Mouse (Mus musculus) gastrocnemius, adult 2 months (tissue): ENCODE results near the gene Cpd. TPM values are rescaled to one million over a fixed set of nuclear protein-coding genes. Genes with fewer than 3 reads are reported as not detected.
"Not testable (repeated sequence)": the region's sequence is repeated elsewhere in the genome, so short reads cannot be mapped to it uniquely, and the experiment has no call there.

Experiments
- DNase-seq: peaks from one replicate; pipeline ENCODE4 v3.0.0; 2022
- H3K27ac ChIP-seq: fragments of 200-600 bp; 2 replicates; pipeline ENCODE4 v1.8.1; 2022; ENCODE audit warnings: mild to moderate bottlenecking
- H3K4me3 ChIP-seq: fragments of 200-600 bp; 2 replicates; pipeline ENCODE4 v1.8.1; 2022; ENCODE audit warnings: mild to moderate bottlenecking, moderate library complexity
- CTCF ChIP-seq: fragments of 200-600 bp; IDR thresholded peaks from 2 replicates; pipeline ENCODE4 v1.8.1; 2022; ENCODE audit warnings: antibody characterized with exemption, mild to moderate bottlenecking, moderate library complexity
- intact Hi-C: fragments of 180-260 bp; cut with DNase I; formaldehyde crosslinking; loops from one replicate; pipeline ENCODE4 v1.15.1; 2025
- total RNA-seq, 2 experiments: library from RNA; stranded (reverse); gene quantifications; 2 replicates each; pipeline ENCODE4 v1.2.3; 2021

Gene Cpd
- total RNA-seq, 2 experiments from 2014 or later, result 25.7 to 30.5 TPM

DNA sequence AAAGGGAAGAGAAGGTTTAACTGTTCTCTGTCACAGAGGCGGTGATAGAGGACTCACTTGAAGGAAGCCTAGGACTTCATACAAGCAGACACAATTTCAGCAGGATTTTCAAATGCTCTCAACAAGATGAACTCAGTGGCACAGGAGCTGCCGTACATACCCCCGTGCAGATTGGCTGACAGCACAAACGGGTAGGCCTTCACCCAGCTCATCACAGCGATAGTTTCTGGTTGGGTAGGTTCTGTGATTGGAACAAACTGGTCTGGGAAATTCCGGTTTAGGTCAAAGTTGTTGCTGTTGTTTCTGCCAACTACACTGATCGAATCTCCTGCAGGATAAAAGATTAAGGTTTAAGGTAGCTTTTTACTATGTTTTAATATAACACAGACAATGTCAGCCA lies 38.3 kb downstream of the Cpd start:
- no peak for DNase-seq
- H3K4me3 ChIP-seq, result no peak overlapping the region
- TF ChIP-seq CTCF, result no peak
- H3K27ac ChIP-seq, result peak overlapping the region; percentile 28; the same call in 1 of the 2 replicates
- intact Hi-C loops, result no loop called here

DNA sequence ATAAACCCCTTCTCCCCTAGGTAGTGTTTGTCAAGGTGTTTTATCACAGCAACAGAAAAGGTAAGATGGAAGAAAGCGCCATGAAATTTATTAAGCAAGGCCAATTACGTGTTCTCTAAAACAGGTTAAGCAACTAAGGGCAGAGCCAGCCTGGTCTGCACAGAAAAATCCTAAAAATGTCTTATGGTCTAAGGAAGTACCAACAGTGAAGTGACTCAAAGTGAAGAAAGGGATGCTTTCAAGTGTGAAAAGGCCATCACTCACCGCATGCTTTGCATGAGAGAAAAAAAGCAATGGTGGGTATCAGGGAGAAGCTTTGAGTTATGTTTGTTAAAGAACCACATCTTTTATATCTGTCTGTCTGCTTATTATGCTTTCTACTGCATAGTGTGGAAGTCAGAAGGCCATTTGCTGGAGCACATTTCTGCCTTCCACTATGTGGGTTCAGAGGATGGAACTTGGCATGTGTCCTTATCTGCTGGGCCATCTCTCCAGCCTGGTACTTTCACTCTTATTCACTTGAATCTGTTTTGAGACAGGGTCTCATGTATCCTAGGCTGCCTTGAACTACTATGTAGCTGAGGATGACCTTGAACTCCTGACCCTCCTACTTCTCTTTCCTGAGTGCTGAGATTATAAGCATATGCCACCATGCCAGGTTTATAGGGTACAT lies 39.7 kb downstream of the Cpd start:
- no peak for TF ChIP-seq CTCF
- no peak for DNase-seq
- no peak overlapping the region for H3K4me3 ChIP-seq
- intact Hi-C loops, result no loop called here
- H3K27ac ChIP-seq, result no peak overlapping the region

DNA sequence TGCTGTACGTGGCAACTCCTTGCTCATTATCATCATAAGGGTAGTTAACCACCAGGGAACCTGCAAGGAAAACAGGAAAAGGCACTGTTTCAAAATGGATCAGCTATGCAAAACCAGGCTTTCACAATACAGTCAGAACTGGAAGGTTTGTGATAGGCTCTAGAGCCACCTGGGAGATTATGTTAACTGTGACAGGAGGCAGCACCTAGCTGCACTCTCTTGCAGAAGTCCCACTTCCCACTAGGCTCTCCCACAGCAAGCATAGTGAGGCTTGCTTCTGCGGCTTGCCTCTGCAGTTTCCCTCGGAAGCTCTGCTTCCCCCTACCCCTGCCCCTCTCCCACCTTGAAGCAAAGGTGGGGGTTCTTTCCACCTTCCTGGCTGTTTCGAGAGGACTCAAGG lies 40.8 kb downstream of the Cpd start:
- intact Hi-C loops, result no loop called here
- H3K27ac ChIP-seq, result no peak overlapping the region
- no peak for DNase-seq
- TF ChIP-seq CTCF, result no peak
- H3K4me3 ChIP-seq, result no peak overlapping the region

DNA sequence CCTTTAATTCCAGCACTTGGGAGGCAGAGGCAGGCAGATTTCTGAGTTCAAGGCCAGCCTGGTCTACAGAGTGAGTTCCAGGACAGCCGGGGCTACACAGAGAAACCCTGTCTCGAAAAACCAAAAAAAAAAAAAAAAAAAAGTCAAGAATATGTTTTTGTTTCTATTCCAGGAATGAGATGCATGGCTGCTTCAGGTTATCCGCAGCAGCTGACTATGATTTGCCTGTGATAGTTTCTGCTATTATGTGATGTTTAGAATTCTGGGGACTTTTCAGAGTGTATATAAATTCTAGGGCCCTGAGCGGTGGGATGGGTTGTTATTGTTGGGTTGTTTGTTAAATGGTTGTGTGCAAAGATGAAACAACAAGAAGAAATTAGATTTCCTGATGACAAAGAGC lies 41.7 kb downstream of the Cpd start:
- intact Hi-C loops, result not testable (repeated sequence)

DNA sequence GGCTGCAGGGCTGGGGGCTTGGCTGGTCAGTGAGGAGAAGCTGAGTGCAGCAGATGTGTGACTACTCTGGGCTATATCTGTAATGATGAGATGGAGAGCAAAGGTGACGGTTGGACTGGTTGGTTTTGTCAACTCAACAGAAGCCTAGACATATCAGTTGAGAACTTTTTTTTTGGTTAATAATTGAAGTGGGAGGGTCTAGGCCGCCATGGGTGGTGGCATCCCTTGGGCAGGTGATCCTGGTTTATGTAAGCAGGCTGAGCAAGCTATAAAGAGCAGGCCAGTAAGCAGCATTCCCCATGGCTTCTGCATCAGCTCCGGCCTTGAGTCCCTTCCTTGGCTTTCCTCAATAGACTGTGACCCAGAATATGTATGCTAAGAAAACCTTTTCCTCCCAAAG lies 43.6 kb downstream of the Cpd start:
- no peak for TF ChIP-seq CTCF
- intact Hi-C loops, result no loop called here
- no peak for DNase-seq
- H3K4me3 ChIP-seq, result no peak overlapping the region
- no peak overlapping the region for H3K27ac ChIP-seq

More for the DNA sequence above, 41.7 kb downstream of the Cpd start:
- not testable (repeated sequence) for H3K27ac ChIP-seq, H3K4me3 ChIP-seq, DNase-seq

DNA sequence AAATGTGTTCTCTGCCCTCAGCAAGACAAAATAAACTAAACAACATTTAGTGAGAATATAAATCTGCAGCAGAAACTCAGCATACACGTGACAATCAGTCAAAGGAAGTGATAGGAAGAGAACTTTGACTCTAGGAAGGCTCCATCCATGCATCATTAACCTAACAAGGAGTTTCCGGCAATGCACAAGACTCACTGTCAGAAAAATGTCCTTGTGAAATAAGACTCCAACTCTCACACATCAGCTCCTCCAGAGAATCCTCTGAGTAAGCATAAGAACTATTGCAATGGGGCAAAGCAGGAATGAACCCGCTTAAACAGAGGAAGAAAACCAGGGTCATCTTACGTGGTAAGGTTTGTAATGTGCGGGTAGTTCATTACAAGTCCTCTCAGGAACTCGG lies 49.6 kb downstream of the Cpd start:
- no peak for TF ChIP-seq CTCF
- no peak overlapping the region for H3K4me3 ChIP-seq
- intact Hi-C loops, result loop anchor here (10.0 kb wide), 1 partner anchor 158 kb away; no protein-coding TSS in a partner anchor
- DNase-seq, result no peak
- no peak overlapping the region for H3K27ac ChIP-seq

DNA sequence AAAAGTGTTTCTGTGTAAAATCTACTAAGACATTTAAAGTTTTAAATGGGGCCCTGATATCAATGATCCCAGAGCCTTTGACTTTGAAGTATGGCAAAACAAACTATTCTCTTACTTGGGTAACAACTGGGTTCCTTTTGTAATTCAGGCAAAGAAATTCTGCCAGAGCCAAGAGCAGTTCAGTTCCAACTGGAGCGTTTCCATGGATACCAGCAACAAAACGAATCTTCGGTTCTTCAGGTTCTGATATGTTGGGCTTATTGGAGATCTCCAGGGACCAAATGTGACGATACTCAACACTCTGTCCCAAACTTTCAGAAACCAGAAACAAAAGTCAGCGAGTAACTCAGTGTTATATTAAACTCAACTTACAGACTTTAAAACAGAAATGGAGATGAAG lies 51.5 kb downstream of the Cpd start:
- intact Hi-C loops, result loop anchor here (10.0 kb wide), 1 partner anchor 159 kb away; no protein-coding TSS in a partner anchor
- TF ChIP-seq CTCF, result no peak
- DNase-seq, result peak; percentile 25
- Histone ChIP-seq H3K4me3 (no peak overlapping the region), H3K27ac (no peak overlapping the region)

DNA sequence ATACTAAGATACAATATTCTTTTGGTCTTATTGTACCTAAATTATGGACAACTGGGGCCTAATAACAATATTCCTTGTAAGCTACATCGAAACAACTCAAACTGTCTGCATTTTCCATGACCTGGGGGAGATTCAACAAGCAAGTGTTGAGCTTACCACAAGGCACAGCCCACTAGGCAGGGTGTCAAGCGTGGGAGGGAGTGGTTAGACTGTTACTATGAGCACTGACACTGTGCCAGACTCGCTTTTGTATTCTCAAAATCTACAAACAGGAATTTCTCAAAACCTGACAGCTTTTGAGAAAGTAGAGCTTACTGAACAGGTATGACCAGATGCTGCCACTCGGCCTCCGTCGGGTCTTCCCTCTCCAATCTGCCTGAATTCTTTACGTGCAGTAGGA lies 55.5 kb downstream of the Cpd start:
- TF ChIP-seq CTCF, result no peak
- intact Hi-C loops, result loop anchor here (10.0 kb wide), 1 partner anchor 163 kb away; no protein-coding TSS in a partner anchor
- Histone ChIP-seq H3K27ac (no peak overlapping the region), H3K4me3 (no peak overlapping the region)
- DNase-seq, result no peak

DNA sequence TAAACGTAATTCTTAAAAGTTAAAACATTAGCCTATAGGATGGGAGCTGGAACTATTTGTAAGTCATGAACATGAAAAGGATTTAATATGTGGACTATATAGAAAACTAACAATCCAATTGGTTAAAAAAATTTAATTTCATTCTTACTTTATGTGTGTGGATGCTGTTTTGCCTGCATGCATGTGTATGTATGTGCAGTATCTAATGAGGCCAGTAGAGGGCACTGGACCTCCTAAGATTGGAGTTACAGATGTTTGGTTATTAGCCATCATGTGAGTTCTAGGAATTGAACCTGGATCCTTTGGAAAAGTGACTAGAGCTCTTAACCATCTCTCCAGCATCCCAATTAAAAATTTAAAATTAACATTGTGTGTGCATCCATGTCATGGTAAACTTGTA lies 57.6 kb downstream of the Cpd start:
- intact Hi-C loops, result no loop called here
- no peak overlapping the region for H3K27ac ChIP-seq
- peak; percentile 87 for TF ChIP-seq CTCF
- DNase-seq, result peak; percentile 55
- H3K4me3 ChIP-seq, result no peak overlapping the region

DNA sequence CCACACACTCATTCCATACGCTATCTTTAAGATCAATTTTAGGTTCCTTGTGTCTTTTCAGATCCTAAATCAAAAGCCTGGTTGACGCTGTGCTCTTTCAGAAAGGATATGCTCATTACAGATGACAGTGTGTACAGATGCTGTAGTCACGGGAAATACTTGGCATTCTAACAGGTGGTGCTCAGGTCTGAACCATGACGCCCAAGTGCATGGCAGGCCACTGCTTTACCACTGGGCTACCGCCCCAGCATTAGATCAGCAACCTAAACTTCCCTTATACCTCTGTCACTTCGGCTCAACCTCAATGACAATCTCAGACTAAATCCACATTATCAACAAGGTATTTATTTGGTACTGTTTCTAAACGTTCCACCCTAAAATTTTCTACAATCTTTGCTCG lies 71.3 kb downstream of the Cpd start:
- Histone ChIP-seq H3K27ac (no peak overlapping the region), H3K4me3 (no peak overlapping the region)
- no peak for TF ChIP-seq CTCF
- intact Hi-C loops, result no loop called here
- DNase-seq, result no peak

DNA sequence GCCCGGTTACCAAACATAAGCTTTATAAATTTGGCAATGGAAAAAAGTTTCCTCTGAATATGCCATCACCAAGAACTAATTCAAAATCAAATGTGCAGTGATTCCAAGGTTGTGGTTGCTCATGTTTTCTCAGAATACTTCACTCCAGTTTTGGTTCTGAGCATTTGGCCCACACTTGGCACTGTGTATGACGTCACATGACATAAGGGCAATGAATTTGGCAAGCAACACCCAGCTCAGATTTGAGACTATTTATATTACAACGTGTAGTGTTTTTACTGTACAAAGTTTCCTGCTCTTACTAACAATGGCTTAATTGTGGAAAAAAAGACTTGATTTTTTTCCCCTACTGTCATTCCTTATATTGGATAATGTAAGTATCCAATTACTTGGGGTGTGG lies 73.0 kb downstream of the Cpd start:
- intact Hi-C loops, result no loop called here
- Histone ChIP-seq H3K27ac (no peak overlapping the region), H3K4me3 (no peak overlapping the region)
- DNase-seq, result no peak
- TF ChIP-seq CTCF, result no peak

DNA sequence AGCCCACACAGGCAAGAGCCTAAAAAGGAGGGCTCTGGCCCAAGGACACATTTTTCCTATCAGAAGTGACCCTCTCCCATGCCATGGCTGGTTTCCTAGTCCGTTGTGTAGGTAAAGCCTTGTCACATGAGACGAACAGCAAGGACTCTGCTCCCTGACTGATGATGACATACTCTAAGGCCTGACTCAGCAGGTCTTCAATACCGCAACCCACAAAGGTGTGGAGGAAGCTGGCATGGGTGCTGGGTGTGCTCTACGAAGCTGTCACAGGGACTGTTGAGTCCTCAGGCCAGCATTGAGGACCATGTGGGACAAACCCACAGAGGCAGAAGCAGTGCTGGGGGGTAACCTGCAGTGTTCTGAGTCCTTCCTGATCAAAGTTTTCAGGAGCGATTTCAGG lies 76.3 kb downstream of the Cpd start:
- Histone ChIP-seq H3K27ac (no peak overlapping the region), H3K4me3 (no peak overlapping the region)
- TF ChIP-seq CTCF, result no peak
- intact Hi-C loops, result no loop called here
- no peak for DNase-seq

DNA sequence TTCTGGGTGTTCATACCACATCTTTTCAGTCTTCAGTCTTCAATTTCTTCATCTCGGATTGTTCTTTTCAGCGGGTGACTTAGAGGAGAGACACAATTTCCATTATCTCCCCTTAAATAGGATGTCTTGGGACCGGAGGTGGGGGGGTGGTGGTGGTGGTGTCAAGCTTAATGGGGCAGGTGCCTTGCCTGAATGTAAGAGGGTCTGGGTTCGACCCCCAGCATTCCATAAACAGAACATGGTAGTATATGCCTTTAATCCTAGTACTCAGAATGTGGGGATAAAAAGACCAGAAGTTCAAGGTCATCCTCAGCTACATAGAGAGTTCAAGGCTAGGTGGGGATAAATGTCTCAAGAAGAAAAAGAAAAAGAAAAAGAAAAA lies 83.1 kb downstream of the Cpd start:
- intact Hi-C loops, result loop anchor here (1.0 kb wide), 1 partner anchor 86 kb away; no protein-coding TSS in a partner anchor
- Histone ChIP-seq H3K27ac (peak overlapping the region; percentile 95; the same call in 1 of the 2 replicates), H3K4me3 (peak overlapping the region; percentile 99)
- no peak for DNase-seq
- no peak for TF ChIP-seq CTCF
